Mouse (Mus musculus) large intestine, adult 2 months (tissue): ENCODE data around the gene Efcab10. TPM values are rescaled to one million over a fixed set of nuclear protein-coding genes. Genes with fewer than 3 reads are reported as not detected.

Source experiments
- DNase-seq: peaks from one replicate; pipeline ENCODE4 v3.0.0-alpha.2; 2012; ENCODE audit warnings: low read depth, low spot score
- WGBS: fragments of 180-500 bp; shearing (Covaris S2); methylation state at CpG from one replicate; pipeline ENCODE4 v1.1.7; 2018; 5-methylcytosine and 5-hydroxymethylcytosine counted together
- polyA plus RNA-seq: library from polyadenylated mRNA; depleted of rRNA; stranded (reverse); fragments of >200 nt; gene quantifications from 2 replicates; pipeline ENCODE4 v1.2.3, GENCODE M21; 2012; rRNA removed

The Efcab10 gene
- polyA plus RNA-seq, 1 experiment: not detected

GRCm38 (mm10) chr12:33424329-33424728 is 29.7 kb downstream of the Efcab10 start:
- WGBS: 37% methylated on average over 3 of the region's 3 CpGs
- no peak for DNase-seq

- 34% methylated on average over 3 of the region's 3 CpGs for WGBS
These were observed 32.6 kb downstream of the Efcab10 start for GRCm38 (mm10) chr12:33427293-33427692.

GRCm38 (mm10) chr12:33427726-33428125 is 33.1 kb downstream of the Efcab10 start:
- no peak for DNase-seq
- 66% methylated on average over 2 of the region's 2 CpGs for WGBS

More at GRCm38 (mm10) chr12:33427293-33427692, 32.6 kb downstream of the Efcab10 start:
- no peak for DNase-seq

- WGBS: under 1% methylated on average over 66 of the region's 66 CpGs
These were observed 34.9 kb downstream of the Efcab10 start, which contains the start of gene Twistnb for GRCm38 (mm10) chr12:33429387-33430160. Gene Twistnb (plus strand): TSS chr12:33429635.

GRCm38 (mm10) chr12:33433812-33434211 is 39.2 kb downstream of the Efcab10 start:
- WGBS: 20% methylated on average over 9 of the region's 9 CpGs

More at GRCm38 (mm10) chr12:33429387-33430160, 34.9 kb downstream of the Efcab10 start, which contains the start of gene Twistnb:
- DNase-seq: peak; percentile 91

GRCm38 (mm10) chr12:33434758-33435157 is 40.1 kb downstream of the Efcab10 start:
- DNase-seq: no peak
- 98% methylated on average over 4 of the region's 4 CpGs for WGBS

More at GRCm38 (mm10) chr12:33433812-33434211, 39.2 kb downstream of the Efcab10 start:
- peak; percentile 53 for DNase-seq

Other genes starting within 250 kb of the Efcab10 start
- gene Atxn7l1, start 247.2 kb upstream of the Efcab10 start, polyA plus RNA-seq: 17.3 and 24.8 TPM in 2 replicates
- gene Twistnb, start 34.8 kb downstream of the Efcab10 start, polyA plus RNA-seq: 7.9 and 13.6 TPM in 2 replicates